Mouse (Mus musculus): ENCODE data around the gene Vmn2r83. TPM values are rescaled to one million over a fixed set of nuclear protein-coding genes. Genes with fewer than 3 reads are reported as not detected.

The Vmn2r83 gene
- polyA plus RNA-seq (2014; fragmentation: Illumina TruSeq; extraction: RNeasy Lipid Tissue Mini Kit (QIAGEN cat#74804); ENCODE audit: insufficient read depth, low read depth, low replicate concordance), result not detected

GRCm38 (mm10) chr10:79468431-79468830 is at the start of gene Vmn2r83:
Gene Vmn2r83 (plus strand): TSS chr10:79468731.

DNA sequence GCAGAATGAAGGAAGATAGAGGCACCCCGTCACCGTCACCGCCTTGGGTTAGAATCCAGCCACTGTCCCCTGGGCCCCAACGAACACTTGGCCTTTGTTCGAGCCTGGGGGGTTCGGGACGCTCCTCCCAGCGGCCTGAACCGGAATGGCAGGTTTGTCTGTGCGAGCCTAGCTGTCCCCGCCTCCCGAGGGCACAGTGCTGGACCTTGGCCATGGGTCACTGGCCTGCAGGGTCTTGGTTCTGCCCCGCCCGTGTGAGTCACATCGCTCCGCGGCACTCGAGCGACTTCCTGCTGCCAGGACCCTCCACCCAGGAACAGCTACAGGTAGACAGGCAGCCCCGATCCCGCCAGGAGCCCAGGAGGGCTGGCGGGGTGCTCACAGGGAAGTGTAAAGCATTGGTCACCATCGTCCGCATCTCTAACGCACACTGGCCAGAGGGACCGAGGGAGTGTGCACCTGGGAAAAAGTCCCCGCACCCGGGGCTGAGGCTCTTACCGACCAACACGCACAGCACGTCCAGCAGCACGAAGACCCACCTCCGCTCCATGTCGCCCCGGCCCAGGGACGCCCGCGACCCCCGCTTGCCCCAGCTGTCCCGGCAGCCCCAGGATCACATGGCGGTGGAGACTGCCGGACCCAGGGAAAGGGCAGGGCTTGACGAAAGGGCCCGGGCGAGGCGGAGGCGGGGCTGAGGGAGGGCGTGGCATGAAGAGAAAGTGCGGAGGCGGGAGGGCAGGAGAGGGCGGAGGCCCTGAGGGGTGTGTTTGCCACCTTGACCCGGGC is 64.8 kb downstream of the Vmn2r83 start, which contains the start of gene Plpp2:
Plpp2 (minus strand) TSS at position 671 of the 786 bp plus-strand sequence.

Other genes with a start within 250 kb of the Vmn2r83 start
- gene Vmn2r81, start 221.0 kb upstream of the Vmn2r83 start, polyA plus RNA-seq (2014; fragmentation: Illumina TruSeq; extraction: RNeasy Lipid Tissue Mini Kit (QIAGEN cat#74804); ENCODE audit: insufficient read depth, low read depth, low replicate concordance), result not detected
- not detected for gene Vmn2r82, start 112.2 kb upstream of the Vmn2r83 start, polyA plus RNA-seq (2014; fragmentation: Illumina TruSeq; extraction: RNeasy Lipid Tissue Mini Kit (QIAGEN cat#74804); ENCODE audit: insufficient read depth, low read depth, low replicate concordance)
- 17.7 TPM for gene Plpp2, start 65.1 kb downstream of the Vmn2r83 start, polyA plus RNA-seq (2014; fragmentation: Illumina TruSeq; extraction: RNeasy Lipid Tissue Mini Kit (QIAGEN cat#74804); ENCODE audit: insufficient read depth, low read depth, low replicate concordance)
- gene Mier2, start 86.5 kb downstream of the Vmn2r83 start, polyA plus RNA-seq (2014; fragmentation: Illumina TruSeq; extraction: RNeasy Lipid Tissue Mini Kit (QIAGEN cat#74804); ENCODE audit: insufficient read depth, low read depth, low replicate concordance), result 9.8 TPM
- not detected for gene Theg, start 118.6 kb downstream of the Vmn2r83 start, polyA plus RNA-seq (2014; fragmentation: Illumina TruSeq; extraction: RNeasy Lipid Tissue Mini Kit (QIAGEN cat#74804); ENCODE audit: insufficient read depth, low read depth, low replicate concordance)
- not detected for gene C2cd4c, start 145.3 kb downstream of the Vmn2r83 start, polyA plus RNA-seq (2014; fragmentation: Illumina TruSeq; extraction: RNeasy Lipid Tissue Mini Kit (QIAGEN cat#74804); ENCODE audit: insufficient read depth, low read depth, low replicate concordance)
- 1.1 TPM for gene Shc2, start 169.2 kb downstream of the Vmn2r83 start, polyA plus RNA-seq (2014; fragmentation: Illumina TruSeq; extraction: RNeasy Lipid Tissue Mini Kit (QIAGEN cat#74804); ENCODE audit: insufficient read depth, low read depth, low replicate concordance)
- gene Odf3l2, start 177.0 kb downstream of the Vmn2r83 start, polyA plus RNA-seq (2014; fragmentation: Illumina TruSeq; extraction: RNeasy Lipid Tissue Mini Kit (QIAGEN cat#74804); ENCODE audit: insufficient read depth, low read depth, low replicate concordance), result not detected
- not detected for gene Madcam1, start 195.8 kb downstream of the Vmn2r83 start, polyA plus RNA-seq (2014; fragmentation: Illumina TruSeq; extraction: RNeasy Lipid Tissue Mini Kit (QIAGEN cat#74804); ENCODE audit: insufficient read depth, low read depth, low replicate concordance)
- 27.9 TPM for gene Tpgs1, start 200.6 kb downstream of the Vmn2r83 start, polyA plus RNA-seq (2014; fragmentation: Illumina TruSeq; extraction: RNeasy Lipid Tissue Mini Kit (QIAGEN cat#74804); ENCODE audit: insufficient read depth, low read depth, low replicate concordance)
- 73.4 TPM for gene Cdc34, start 213.5 kb downstream of the Vmn2r83 start, polyA plus RNA-seq (2014; fragmentation: Illumina TruSeq; extraction: RNeasy Lipid Tissue Mini Kit (QIAGEN cat#74804); ENCODE audit: insufficient read depth, low read depth, low replicate concordance)
- 1.4 TPM for gene Gzmm, start 220.3 kb downstream of the Vmn2r83 start, polyA plus RNA-seq (2014; fragmentation: Illumina TruSeq; extraction: RNeasy Lipid Tissue Mini Kit (QIAGEN cat#74804); ENCODE audit: insufficient read depth, low read depth, low replicate concordance)
- gene Bsg, start 235.8 kb downstream of the Vmn2r83 start, polyA plus RNA-seq (2014; fragmentation: Illumina TruSeq; extraction: RNeasy Lipid Tissue Mini Kit (QIAGEN cat#74804); ENCODE audit: insufficient read depth, low read depth, low replicate concordance), result 666 TPM
- gene Hcn2, start 247.9 kb downstream of the Vmn2r83 start, polyA plus RNA-seq (2014; fragmentation: Illumina TruSeq; extraction: RNeasy Lipid Tissue Mini Kit (QIAGEN cat#74804); ENCODE audit: insufficient read depth, low read depth, low replicate concordance), result 0.48 TPM

Data from lung, adult 10 weeks (tissue).